Mouse (Mus musculus): Measurements from ENCODE around the gene Myo9b. TPM values are rescaled to one million over a fixed set of nuclear protein-coding genes. Genes with fewer than 3 reads are reported as not detected.
"Not testable (repeated sequence)": the region's sequence is repeated elsewhere in the genome, so short reads cannot be mapped to it uniquely, and the experiment has no call there.

The Myo9b gene
- total and polyA plus RNA-seq, 2 experiments = 7.6 to 8.6 TPM

DNA sequence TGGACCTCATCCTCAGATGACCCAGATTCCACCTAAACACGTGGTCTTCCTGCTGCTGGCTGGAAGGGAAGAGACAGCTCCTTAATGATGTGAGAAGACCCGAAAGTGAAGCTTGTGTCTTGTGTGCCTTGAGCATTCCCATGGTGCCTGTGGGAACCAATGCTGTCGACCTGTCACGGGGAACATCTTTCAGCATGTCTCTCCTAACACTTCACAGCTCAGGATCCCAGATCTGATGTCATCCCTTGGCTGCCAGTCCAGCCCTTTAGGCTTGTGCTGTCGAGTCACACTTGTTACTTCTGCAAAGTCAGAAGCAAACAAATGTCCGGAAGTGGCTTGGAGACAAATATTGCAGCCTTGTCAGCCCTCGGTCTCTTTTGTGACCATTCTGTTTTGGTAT is 16.6 kb downstream of the Myo9b start:
- no peak overlapping the region for H3K9ac ChIP-seq (ENCODE audit: low read depth, low read length)
- H3K36me3 ChIP-seq (ENCODE audit: control insufficient read depth, insufficient read depth, low read length) = no peaks in the 10 kb centered on the region
- 51% methylated on average over 7 of the region's 7 CpGs for WGBS
- TF ChIP-seq CTCF (IDR thresholded peaks at IDR 0.05; ENCODE audit: low read depth, low read length) (no peak), POLR2A (IDR thresholded peaks at IDR 0.05; ENCODE audit: extremely low read depth, insufficient read depth, low read length) (no peak)
- H3K79me2 ChIP-seq (ENCODE audit: control insufficient read depth, insufficient read depth, low read length) = peaks cover 21% of the 10 kb centered on the region
- H3K27ac ChIP-seq (replicated peaks; ENCODE audit: insufficient read depth, low read depth, low read length) = peak overlapping the region; percentile 18; the same call in 1 of the 2 replicates
- no peaks in the 10 kb centered on the region for H3K27me3 ChIP-seq (ENCODE audit: control insufficient read depth, insufficient read depth, low read length)
- H3K4me1 ChIP-seq (ENCODE audit: control insufficient read depth, insufficient read depth, low read length) = peaks cover 10% of the 10 kb centered on the region; the same call in 1 of the 2 replicates
- no peak overlapping the region for H3K4me3 ChIP-seq (ENCODE audit: insufficient read depth, low read depth, low read length)
- peak; percentile 40 for DNase-seq (ENCODE audit: extremely low read depth, low read depth, low spot score)

GRCm38 (mm10) chr8:71290211-71290610 is 17.7 kb downstream of the Myo9b start:
- TF ChIP-seq CTCF (IDR thresholded peaks at IDR 0.05; ENCODE audit: low read depth, low read length) (no peak), POLR2A (IDR thresholded peaks at IDR 0.05; ENCODE audit: extremely low read depth, insufficient read depth, low read length) (no peak)

DNA sequence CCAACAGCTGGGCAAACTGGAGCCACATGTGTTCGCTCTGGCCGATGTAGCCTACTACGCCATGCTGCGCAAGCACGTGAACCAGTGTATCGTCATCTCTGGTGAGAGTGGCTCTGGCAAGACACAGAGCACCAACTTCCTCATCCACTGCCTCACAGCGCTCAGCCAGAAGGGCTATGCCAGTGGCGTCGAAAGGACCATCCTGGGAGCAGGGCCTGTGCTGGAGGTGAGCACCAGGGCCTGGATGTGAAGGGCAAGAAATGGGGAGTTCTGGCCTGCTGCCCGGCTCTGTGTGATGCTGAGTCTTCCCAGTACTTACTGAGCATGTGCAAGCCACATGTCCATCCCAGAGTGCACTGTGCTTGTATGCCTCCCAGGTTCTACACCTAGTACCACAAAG is 18.4 kb downstream of the Myo9b start:
- TF ChIP-seq POLR2A (IDR thresholded peaks at IDR 0.05; ENCODE audit: extremely low read depth, insufficient read depth, low read length) = no peak
- TF ChIP-seq CTCF (IDR thresholded peaks at IDR 0.05; ENCODE audit: low read depth, low read length) = no peak
- no peak for DNase-seq (ENCODE audit: extremely low read depth, low read depth, low spot score)
- 92% methylated on average over 10 of the region's 10 CpGs for WGBS
- H3K4me1 ChIP-seq (ENCODE audit: control insufficient read depth, insufficient read depth, low read length) = peaks cover 10% of the 10 kb centered on the region; the same call in 1 of the 2 replicates
- H3K9ac ChIP-seq (ENCODE audit: low read depth, low read length) = no peak overlapping the region
- no peaks in the 10 kb centered on the region for H3K36me3 ChIP-seq (ENCODE audit: control insufficient read depth, insufficient read depth, low read length)
- H3K79me2 ChIP-seq (ENCODE audit: control insufficient read depth, insufficient read depth, low read length) = peaks cover 18% of the 10 kb centered on the region
- no peak overlapping the region for H3K27ac ChIP-seq (replicated peaks; ENCODE audit: insufficient read depth, low read depth, low read length)
- H3K4me3 ChIP-seq (ENCODE audit: insufficient read depth, low read depth, low read length) = no peak overlapping the region
- no peaks in the 10 kb centered on the region for H3K27me3 ChIP-seq (ENCODE audit: control insufficient read depth, insufficient read depth, low read length)

More at GRCm38 (mm10) chr8:71290211-71290610, 17.7 kb downstream of the Myo9b start:
- Histone ChIP-seq H3K36me3 (ENCODE audit: control insufficient read depth, insufficient read depth, low read length) (no peaks in the 10 kb centered on the region), H3K4me1 (ENCODE audit: control insufficient read depth, insufficient read depth, low read length) (peaks cover 10% of the 10 kb centered on the region; the same call in 1 of the 2 replicates), H3K79me2 (ENCODE audit: control insufficient read depth, insufficient read depth, low read length) (peaks cover 18% of the 10 kb centered on the region), H3K4me3 (ENCODE audit: insufficient read depth, low read depth, low read length) (no peak overlapping the region), H3K27ac (replicated peaks; ENCODE audit: insufficient read depth, low read depth, low read length) (no peak overlapping the region), H3K27me3 (ENCODE audit: control insufficient read depth, insufficient read depth, low read length) (no peaks in the 10 kb centered on the region), H3K9ac (ENCODE audit: low read depth, low read length) (no peak overlapping the region)
- DNase-seq (ENCODE audit: extremely low read depth, low read depth, low spot score) = no peak
- 92% methylated on average over 21 of the region's 21 CpGs for WGBS

- H3K4me3 ChIP-seq (ENCODE audit: insufficient read depth, low read depth, low read length) = no peak overlapping the region
- H3K27me3 ChIP-seq (ENCODE audit: control insufficient read depth, insufficient read depth, low read length) = no peaks in the 10 kb centered on the region
- WGBS = 92% methylated on average over 6 of the region's 6 CpGs
- no peak overlapping the region for H3K9ac ChIP-seq (ENCODE audit: low read depth, low read length)
- H3K4me1 ChIP-seq (ENCODE audit: control insufficient read depth, insufficient read depth, low read length) = peaks cover 15% of the 10 kb centered on the region
- H3K79me2 ChIP-seq (ENCODE audit: control insufficient read depth, insufficient read depth, low read length) = peaks cover 18% of the 10 kb centered on the region
- H3K27ac ChIP-seq (replicated peaks; ENCODE audit: insufficient read depth, low read depth, low read length) = no peak overlapping the region
- DNase-seq (ENCODE audit: extremely low read depth, low read depth, low spot score) = no peak
- TF ChIP-seq POLR2A (IDR thresholded peaks at IDR 0.05; ENCODE audit: extremely low read depth, insufficient read depth, low read length) = no peak
- no peak for TF ChIP-seq CTCF (IDR thresholded peaks at IDR 0.05; ENCODE audit: low read depth, low read length)
- no peaks in the 10 kb centered on the region for H3K36me3 ChIP-seq (ENCODE audit: control insufficient read depth, insufficient read depth, low read length)
Measured at GRCm38 (mm10) chr8:71291351-71291750, 18.8 kb downstream of the Myo9b start.

DNA sequence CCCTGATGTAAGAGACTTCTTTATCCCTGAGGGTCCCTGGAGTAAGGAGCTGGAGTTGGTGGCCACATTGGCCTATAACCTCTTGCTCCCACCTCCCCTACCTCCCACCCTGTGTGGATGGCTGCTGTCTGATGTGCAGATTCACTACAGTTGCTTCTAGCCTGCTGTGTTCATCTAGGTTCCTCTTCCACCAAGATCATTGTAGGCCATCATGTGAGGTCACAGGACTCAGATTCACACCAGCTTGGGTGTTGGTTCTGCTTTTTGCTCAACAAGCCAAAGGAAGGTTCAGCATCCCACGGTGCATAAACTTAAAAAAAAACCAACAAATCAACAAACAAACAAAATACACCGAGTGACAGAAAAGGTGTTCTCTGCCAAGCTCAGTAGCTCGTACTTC is 21.4 kb downstream of the Myo9b start:
- not testable (repeated sequence) for H3K27me3 ChIP-seq (ENCODE audit: control insufficient read depth, insufficient read depth, low read length); DNase-seq (ENCODE audit: extremely low read depth, low read depth, low spot score); H3K27ac ChIP-seq (replicated peaks; ENCODE audit: insufficient read depth, low read depth, low read length); H3K36me3 ChIP-seq (ENCODE audit: control insufficient read depth, insufficient read depth, low read length); H3K9ac ChIP-seq (ENCODE audit: low read depth, low read length); H3K4me3 ChIP-seq (ENCODE audit: insufficient read depth, low read depth, low read length)
- Histone ChIP-seq H3K4me1 (ENCODE audit: control insufficient read depth, insufficient read depth, low read length) (peaks cover 23% of the 10 kb centered on the region), H3K79me2 (ENCODE audit: control insufficient read depth, insufficient read depth, low read length) (peaks cover 14% of the 10 kb centered on the region)
- WGBS = 74% methylated on average over 3 of the region's 3 CpGs

GRCm38 (mm10) chr8:71296188-71296621 is 23.7 kb downstream of the Myo9b start:
- peak; percentile 35 for DNase-seq (ENCODE audit: extremely low read depth, low read depth, low spot score)

More at GRCm38 (mm10) chr8:71296188-71296621, 23.7 kb downstream of the Myo9b start:
- H3K9ac ChIP-seq (ENCODE audit: low read depth, low read length) = no peak overlapping the region
- H3K79me2 ChIP-seq (ENCODE audit: control insufficient read depth, insufficient read depth, low read length) = peaks cover 8% of the 10 kb centered on the region; the same call in 1 of the 2 replicates
- peak overlapping the region; percentile 65 for H3K27ac ChIP-seq (replicated peaks; ENCODE audit: insufficient read depth, low read depth, low read length)
- H3K4me1 ChIP-seq (ENCODE audit: control insufficient read depth, insufficient read depth, low read length) = peaks cover 29% of the 10 kb centered on the region
- no peak for TF ChIP-seq POLR2A (IDR thresholded peaks at IDR 0.05; ENCODE audit: extremely low read depth, insufficient read depth, low read length)
- TF ChIP-seq CTCF (IDR thresholded peaks at IDR 0.05; ENCODE audit: low read depth, low read length) = no peak
- WGBS = 85% methylated on average over 2 of the region's 2 CpGs
- no peak overlapping the region for H3K4me3 ChIP-seq (ENCODE audit: insufficient read depth, low read depth, low read length)
- H3K36me3 ChIP-seq (ENCODE audit: control insufficient read depth, insufficient read depth, low read length) = no peaks in the 10 kb centered on the region
- no peaks in the 10 kb centered on the region for H3K27me3 ChIP-seq (ENCODE audit: control insufficient read depth, insufficient read depth, low read length)
